Mouse (Mus musculus): ENCODE measurements around the gene Chpf.

Gene Chpf

GRCm38 (mm10) chr1:75458789-75459684 lies 20.1 kb downstream of the Chpf start:
- DNase-seq (ENCODE audit: low spot score in 2 of 2) = peak; percentile 74 to 81

- DNase-seq (ENCODE audit: low spot score in 2 of 2) = peak in 1 of 2 experiments; percentile 65
Observed at GRCm38 (mm10) chr1:75458025-75458788, 20.9 kb downstream of the Chpf start.

DNA sequence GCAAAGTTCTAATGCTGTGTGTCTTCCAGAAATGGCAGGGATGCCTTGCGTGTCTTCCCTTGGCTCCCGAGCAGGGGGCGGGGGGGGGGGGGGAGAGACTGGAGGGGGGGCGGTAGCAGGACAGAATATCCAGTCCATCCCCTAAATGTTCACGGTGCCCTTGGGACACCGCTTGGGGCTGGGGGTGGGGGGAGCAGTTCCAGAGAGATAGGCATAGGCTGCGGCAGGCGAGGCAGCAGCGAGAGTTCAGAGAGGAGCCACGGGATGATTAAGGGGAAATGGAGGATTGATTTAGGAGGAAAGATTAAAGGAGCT lies 21.4 kb downstream of the Chpf start:
- no peak for DNase-seq (ENCODE audit: low spot score in 2 of 2)

DNA sequence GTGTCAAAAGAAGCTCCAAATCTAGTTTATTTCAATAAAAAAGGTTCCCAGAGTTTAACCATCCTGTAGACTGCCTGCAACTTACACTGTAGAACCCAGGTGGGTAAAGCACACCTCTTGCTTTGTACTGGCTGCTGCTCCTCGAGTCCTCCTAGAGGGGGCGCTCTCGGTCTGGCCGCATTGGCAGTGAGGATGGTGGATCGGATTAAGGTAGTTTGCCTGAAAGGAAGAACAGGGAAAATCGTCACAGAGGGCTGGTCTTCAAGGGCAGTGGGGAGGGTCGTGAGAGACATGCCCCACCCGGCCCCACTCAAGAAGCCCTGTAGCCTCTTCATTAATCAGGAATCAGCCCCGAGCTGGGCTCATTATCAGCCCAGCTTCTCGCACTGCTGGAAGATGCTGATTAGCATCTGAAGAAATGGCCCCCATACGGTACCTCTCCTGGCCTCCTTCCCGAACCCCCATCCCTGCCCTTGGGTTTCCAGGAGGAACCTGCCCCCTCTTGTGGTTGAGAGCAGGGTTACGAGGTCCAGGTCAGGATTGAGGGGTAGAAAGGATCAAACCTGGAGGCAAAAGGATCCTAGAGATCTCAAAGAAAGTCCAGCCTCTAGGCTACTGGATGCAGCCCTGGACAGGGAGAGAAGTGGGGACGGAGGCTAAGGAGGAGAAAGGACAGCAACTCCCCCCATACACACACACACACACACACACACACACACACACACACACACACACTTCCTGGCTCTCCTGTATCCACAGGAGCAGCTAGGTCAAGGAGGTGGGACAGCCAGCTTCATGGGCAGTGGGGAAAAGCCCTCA lies 22.2 kb downstream of the Chpf start:
- DNase-seq (ENCODE audit: low spot score in 2 of 2) = no peak

- DNase-seq (ENCODE audit: low spot score in 2 of 2) = no peak
Observed at GRCm38 (mm10) chr1:75455948-75456347, 23.2 kb downstream of the Chpf start.

GRCm38 (mm10) chr1:75455433-75455832 lies 23.7 kb downstream of the Chpf start:
- no peak for DNase-seq (ENCODE audit: low spot score in 2 of 2)

GRCm38 (mm10) chr1:75451900-75452299 lies 27.2 kb downstream of the Chpf start:
- DNase-seq (ENCODE audit: low spot score in 2 of 2) = no peak

DNA sequence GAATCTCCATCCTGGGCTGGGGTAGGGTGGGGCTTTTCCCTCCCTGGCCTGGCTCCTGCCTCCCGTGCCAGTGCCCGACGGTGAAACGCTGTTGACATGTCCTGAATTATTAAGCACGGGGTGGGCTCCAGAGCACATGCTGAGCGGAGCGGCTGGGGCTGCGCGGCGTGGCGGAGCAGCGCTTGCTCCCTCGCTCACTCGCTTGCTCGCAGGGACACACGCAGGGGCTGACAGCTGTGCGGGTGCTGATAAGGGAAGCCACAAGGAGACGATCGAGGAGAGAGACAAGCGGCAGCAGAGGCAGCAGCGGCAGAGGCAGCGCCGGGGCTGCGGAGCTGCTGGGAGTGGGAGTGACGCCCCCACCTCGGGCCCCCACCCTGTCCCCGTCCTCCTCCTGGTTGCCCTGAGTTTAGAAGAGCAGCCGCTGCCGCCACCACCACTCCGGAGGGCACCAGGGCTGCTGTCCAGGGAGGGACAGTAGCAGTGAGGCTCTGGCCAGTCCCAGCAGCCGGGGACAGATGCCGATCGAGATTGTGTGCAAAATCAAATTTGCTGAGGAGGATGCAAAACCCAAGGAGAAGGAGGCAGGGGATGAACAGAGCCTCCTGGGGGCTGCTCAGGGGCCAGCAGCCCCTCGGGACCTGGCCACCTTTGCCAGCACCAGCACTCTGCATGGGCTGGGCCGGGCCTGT lies 28.6 kb downstream of the Chpf start, which contains the start of gene Asic4:
TSS of gene Asic4 (plus strand) at position 123 of the 692 bp plus-strand sequence.
- DNase-seq (ENCODE audit: low spot score in 2 of 2) = no peak

DNA sequence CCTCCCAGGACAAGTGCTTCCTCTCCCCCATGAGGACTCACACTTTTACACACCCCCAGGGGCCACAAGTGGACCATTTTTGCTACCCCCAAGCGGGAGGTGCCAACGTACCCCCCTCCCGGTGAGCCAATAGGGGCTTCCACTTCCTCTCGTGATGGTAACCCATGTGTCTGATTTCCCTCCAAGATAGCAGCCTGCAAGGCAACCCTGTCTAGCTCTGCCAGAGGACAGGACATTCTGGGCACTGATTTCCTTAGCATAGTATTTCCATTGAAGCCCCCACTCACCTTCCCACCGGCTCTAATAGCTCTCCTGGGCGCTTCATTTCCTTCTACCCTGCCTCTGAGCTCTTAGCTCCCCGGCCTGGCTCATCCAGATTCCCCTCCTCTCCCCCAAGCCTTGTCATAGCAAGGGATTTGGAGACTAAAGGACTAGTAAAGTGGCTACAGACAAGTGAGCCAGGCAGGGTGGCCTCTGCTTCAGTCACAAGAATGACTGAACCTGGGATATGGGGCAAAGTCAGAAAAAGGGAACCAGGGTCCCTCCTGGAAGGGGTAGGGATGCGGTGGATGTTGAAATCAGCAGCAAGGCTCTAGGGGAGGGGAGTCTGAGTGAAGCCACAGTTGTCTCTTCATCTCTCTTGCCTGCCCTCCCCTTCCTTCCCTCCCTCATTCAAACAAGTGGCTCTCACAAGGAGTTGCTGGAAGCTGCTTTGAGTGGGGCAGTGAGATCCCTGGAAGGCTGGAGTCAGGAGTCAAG lies 29.6 kb downstream of the Chpf start:
- no peak for DNase-seq (ENCODE audit: low spot score in 2 of 2)

DNA sequence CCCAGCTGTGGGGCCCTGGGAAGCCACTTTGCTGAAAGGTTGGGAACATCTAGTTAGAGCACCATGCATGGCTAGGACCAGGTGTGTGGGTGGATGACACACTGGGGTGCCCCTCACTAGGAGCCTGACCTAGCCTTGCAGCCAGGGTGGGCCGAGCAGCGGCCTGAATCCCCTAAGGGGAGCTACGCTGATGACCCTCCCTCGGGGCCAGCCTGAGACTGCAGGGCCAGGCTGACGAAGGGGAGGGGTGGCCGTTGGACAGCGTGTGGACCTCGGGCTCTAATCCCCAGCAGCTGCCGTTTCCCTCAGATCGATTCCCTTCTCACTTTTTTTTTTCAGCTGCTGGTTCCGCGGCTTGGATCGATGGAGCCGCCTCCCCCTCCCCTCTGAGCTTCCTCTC lies 30.2 kb downstream of the Chpf start:
- DNase-seq (ENCODE audit: low spot score in 2 of 2) = no peak

DNA sequence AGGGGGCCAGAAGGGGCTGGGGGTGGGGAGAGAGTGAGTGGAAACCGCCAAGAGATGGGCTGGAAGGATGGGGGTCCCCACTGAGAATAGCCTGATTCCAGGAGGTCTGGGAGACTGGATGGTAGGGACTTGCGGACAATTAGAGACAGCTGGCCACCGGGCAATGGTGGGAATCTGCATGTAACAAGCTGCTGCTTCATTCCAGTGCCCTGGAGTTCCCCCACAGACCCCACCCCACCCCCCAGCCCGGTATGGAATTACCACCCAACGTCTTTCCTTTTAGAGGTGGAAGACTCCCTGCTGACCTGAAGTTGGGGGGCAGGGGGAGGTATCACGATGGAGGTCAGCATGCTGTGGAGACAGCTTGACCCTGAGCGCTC lies 31.1 kb downstream of the Chpf start:
- no peak for DNase-seq (ENCODE audit: low spot score in 2 of 2)

- no peak for DNase-seq (ENCODE audit: low spot score in 2 of 2)
Observed at GRCm38 (mm10) chr1:75447265-75448051, 31.6 kb downstream of the Chpf start.

- DNase-seq (ENCODE audit: low spot score in 2 of 2) = no peak
Observed at GRCm38 (mm10) chr1:75446656-75447055, 32.5 kb downstream of the Chpf start.

DNA sequence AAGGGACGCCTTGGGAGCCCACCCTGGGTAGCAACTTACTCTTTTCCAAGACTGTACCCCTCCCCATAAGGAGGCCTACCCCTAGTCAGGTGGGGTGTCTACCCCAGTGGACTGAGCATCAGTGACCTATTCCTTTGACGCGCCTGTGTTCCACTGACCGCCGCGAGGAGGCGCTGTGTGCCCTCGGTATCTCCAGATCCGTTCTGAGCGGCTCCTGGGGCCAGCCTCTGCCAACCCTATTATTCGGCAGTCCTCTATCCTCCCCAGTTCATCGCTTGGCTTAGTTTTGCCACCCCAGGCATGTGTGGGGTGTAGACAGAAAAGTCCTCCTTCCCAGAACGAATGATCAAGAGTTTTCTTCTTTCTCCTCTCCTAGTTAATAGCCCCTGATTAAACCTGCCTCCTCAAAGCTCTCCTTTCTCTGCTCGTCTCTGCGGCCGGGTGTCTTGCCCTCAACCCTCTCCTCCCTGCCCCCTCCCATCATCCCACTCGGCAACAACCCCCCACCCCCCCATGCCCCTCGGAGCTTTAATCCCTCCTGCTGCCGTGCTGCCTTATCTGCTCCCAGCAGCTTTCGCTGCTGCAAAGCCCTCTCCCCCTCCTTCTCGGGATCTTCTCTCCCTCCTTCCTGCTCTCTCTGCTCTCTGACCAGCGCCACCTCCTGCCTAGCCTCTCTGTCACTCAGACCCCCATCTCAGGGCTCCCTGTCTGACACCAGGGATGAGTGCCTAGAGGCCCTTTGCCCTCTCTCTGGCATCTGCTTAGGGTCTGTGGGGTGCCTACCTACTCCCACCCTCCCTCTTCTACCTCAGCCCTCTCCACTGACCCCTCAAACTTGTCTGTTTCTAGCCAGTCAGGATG lies 33.1 kb downstream of the Chpf start:
- peak; percentile 72 to 75 for DNase-seq (ENCODE audit: low spot score in 2 of 2)

DNA sequence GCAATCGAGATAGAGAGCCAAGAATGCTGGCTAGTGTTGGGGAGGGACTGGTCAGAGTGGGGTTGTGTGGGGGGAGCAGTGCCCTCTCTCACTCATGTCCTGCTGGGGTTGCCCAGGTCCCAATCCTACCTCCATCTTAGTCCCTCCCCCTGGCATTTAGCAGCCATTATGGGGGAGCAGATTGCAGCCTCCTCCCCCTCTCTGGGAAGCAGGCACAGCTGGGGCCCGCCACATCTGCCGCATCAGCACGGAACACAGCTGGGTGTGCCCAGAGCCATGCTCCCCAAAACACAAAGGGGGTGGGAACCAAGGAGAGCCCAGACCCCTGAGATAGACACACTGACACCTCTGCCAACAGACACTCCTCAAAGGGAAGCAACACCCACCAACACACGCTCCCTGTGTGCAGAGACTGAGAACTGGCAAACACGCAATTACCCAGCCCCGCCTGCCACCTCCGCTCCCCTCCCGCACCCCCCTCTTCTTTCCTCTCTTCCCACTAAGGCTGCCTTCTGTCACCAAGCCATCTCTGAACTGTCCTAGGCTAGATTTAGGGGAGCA lies 33.9 kb downstream of the Chpf start:
- DNase-seq (ENCODE audit: low spot score in 2 of 2) = peak in 1 of 2 experiments; percentile 64

- no peak for DNase-seq (ENCODE audit: low spot score in 2 of 2)
Observed at GRCm38 (mm10) chr1:75444208-75444607, 34.9 kb downstream of the Chpf start.

DNA sequence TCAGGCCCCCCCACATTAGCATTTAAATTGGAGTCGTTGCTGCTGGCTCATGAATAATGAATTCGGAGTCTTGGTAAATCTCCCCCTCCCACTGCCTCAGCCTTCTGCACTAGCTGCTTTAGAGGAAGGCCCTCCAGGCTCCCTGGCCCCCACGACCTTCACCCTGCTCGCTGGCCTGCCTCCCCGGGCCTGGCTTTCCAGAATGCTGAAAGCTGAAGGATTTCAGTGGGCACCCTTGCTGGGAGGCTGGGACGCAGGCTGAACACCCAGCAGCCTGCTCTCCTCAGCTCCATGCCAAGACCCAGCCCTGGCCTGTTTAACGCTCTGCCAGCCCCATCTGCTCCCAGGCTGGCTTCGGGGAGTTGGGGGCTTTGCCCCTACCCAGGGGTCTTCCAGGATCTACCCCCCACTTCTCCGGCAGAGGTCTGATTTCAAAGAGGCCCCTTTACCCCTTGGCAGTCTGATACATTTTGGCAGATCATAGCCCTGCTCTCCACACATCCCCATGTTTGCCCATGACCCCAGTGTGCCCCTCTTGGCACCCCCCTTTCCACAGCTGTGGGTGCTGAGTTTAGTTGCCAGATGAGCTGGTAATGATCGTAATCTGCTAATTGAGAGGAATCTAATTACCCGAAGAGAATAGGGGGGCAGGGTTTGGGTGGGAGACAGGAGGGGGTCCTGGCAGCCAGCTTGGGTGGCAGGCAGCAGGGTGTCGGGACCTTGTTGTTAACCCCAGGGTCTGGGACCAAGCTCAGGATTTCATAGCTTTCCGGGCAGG lies 35.7 kb downstream of the Chpf start:
- DNase-seq (ENCODE audit: low spot score in 2 of 2) = no peak

DNA sequence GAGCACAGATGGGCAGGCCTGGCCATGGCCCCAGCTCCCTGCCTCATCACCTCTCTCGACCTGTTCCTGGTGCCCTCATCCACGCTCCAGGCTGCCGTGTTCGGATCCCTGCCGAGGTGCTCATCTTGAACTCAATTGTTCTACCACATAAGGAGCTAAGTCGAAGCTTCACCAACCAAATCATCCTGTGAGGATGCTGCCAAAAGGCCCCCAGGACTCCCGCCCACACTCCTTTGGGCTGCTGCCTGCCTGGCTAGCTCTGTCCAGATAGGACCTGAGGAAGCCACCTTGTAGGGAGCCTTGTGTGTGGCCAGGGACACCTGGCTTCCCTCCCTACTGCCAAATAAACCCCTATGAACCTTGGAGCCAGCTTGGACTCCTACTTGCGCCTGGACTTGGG lies 36.3 kb downstream of the Chpf start:
- no peak for DNase-seq (ENCODE audit: low spot score in 2 of 2)

Measured in frontal cortex, postnatal 36 days (tissue).